Mouse (Mus musculus): Measurements from ENCODE around the gene Triobp. TPM values are rescaled to one million over a fixed set of nuclear protein-coding genes. Genes with fewer than 3 reads are reported as not detected.
A peak's percentile ranks its signal among the peaks of the same experiment; 100 is the strongest.

Gene Triobp
- polyA plus RNA-seq, 1 experiment = 57.0 TPM

DNA sequence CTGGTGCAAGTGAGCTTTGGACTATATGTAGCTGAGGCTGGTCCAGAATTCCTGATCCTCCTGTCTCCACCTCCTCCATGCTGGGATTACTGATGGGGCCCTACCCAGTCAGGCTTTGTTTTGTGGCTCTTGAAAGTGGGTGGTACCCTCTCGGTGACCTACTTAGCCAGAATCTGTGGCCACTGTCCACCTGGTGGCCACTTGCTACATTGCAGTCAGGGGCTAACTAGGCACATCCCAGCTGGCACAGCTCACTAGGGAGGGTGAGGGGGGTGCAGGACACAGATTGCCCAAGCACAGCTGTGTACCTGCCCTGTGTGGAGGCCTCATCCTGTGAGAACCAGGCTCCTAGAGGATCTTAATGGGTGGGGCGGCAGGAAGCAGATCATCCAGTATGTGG lies 15.4 kb downstream of the Triobp start:
- no peak for DNase-seq (ENCODE audit: low read depth)

DNA sequence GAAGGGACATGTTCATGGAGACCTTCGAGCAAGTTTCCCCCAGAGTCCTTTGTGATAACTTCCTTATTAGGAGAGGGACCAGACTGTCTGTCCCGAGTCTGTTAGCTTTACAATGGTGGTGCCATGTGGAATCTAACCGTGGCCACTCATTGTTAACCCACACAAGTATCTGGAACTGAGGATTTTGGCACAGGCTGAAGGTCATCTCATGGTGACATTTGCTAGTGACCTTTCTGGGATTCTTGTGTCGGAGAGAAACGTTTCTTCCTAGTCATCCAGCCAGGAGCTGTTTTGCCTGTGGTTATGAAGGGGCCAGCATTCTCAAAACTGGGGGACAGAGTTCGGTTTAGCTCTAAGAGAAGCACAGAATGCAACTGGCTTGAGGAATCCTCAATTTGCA lies 24.1 kb downstream of the Triobp start:
- DNase-seq (ENCODE audit: low read depth) = no peak

DNA sequence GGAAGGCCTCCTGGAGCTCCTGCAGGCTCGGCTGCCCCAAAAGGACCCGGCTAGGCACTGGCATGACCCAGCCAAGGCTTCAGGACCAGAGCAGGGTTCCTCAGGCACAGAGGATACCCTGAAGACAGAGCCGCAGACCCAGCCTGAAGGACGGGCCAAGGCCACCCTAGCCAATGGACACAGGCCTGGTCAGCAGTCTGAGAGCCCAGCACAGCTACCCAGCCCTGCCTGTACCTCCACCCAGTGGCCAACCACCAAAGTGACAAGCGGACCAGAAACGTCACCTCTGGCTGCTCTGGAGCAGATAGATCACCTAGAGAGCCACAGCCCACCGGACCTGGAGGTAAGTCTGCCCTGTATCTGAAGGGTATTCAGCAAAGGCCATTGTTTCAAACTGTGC lies 26.4 kb downstream of the Triobp start:
- no peak for DNase-seq (ENCODE audit: low read depth)

DNA sequence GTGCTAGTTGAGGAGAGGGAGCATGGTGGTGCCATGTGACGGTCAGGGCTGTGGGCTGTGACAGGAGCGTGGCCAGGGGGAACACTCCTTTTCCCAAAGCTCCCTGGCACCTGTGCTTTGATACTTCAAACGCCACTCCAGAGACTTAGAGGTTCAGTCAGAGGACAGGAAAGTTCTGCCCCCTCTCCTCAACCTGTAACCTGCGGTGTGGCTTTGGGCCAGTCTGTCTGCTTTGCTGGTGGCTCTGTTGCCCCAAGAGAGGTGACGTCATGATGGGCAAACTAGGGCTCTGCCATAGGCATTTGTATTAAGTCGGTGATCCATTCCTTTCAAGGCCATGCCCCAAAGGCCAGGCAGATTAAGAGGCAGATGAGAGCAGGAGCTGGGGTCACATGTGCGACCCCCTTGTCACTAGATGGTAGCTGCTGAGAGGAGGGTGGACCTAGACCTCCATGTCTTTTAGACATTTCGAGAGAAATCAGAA lies 30.2 kb downstream of the Triobp start:
- DNase-seq (ENCODE audit: low read depth) = no peak

DNA sequence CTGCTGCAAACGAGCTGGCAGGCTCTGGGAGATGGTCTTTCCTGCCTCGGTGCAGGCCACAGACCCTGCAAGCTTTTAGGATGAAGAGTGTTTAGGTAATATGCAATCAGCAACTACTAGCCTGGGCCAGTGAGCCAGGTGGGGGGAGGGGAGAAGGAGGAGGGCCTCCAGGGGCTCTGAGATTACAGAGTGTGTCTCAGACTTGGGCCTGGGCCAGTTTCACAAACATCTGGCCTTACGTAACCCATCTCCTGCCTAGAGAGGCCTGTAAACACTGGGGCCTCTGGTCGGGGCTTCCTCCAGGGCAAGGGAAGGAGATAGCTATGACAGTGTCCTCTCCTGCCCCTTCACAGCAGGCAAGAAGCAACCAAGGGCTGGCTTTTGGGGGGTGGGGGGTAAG lies 31.4 kb downstream of the Triobp start:
- no peak for DNase-seq (ENCODE audit: low read depth)

DNA sequence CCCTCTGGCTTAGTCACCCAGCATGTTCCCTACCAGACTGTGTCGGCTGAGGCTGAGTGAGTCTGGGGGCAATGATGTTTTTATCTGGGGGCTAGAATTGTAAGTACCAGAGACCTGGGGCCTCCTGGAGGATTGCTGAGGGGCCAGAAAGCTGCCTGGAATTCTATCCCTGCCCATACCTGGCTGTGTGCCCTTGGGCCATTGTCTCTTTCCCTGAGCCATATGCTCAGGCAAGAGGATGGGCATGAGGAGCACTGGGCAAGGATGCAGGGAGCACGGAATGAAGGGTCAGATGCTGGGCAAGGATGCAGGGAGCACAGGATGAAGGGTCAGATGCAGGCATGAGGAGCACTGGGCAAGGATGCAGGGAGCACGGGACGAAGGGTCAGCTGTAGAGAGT lies 32.6 kb downstream of the Triobp start:
- no peak for DNase-seq (ENCODE audit: low read depth)

DNA sequence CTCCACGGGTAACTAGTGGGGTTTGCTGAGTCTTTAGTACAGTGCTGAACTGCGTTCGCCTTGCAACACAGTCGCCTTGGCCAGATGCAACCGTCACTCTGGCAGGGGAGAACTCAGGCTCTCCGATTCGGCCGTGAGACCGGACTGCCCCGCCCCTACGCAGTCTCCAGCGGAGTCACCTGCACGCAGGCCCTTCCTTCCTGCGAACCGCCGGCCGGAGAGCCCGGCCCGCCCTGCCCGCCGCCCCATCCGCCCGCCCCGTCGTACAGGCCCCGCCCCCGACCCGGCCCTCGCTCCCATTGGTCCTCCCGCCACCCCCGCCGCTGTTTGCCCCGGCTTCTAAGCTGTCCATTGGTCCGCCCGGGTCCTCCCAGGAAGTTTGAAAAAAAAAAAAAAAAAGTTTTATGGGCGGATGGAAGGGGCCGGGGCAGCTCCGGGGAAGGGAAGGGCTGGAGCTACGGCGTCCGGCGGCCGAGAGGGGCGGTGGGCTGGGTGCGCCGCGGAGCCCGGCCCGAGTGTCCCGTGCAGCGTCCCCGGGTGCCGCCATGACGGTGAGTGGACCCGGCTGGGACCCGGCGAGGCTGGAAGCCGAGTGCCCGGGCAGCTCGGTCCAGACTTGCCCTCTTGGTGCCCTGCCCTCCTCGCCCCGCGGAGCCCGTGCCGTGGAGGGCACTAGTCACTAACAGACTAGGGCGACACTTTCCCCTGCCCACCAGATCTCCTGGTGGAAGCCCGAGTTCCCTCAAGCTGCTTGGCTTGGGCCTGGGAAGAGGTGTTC lies 35.3 kb downstream of the Triobp start:
- DNase-seq (ENCODE audit: low read depth) = peak; percentile 44

DNA sequence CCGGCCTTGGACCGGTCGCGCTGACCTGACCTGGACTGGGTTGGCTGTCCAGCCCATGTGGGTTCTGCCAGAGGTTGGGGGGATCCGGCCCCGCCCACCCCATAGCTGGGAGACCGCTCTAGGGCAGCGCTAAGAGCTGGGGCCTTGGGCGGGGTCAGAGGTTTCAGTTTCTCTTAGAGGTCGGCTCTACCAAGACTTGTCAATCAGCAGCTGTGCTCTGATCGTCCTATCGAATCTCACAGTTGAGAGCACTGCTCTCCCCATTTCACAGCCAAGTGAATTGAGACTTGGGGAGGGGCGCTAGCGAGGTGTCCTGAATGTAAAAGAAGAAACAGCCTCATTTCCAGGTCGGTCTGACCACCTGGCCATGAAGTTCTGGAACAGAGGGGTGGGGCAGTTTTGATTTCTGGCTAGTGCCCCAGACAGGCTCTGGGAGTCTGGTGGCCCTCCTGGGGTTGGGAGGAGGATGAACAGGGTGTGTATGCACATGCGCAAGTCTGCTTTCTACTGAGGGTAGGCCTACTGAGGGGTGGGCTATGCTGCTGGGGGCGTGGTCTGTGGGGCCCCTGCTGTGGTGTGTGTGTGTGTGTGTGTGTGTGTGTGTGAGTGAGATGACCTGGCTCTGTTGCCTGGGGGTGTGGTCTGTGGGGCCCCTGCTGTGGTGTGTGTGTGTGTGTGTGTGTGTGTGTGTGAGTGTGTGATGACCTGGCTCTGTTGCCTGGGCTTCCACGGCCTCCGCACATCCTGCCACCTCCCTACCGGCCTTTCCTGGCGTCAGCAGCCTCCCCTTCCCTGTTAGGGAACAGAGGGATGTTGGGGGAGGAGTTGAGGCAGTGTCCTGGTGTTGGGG lies 36.1 kb downstream of the Triobp start:
- DNase-seq (ENCODE audit: low read depth) = no peak

DNA sequence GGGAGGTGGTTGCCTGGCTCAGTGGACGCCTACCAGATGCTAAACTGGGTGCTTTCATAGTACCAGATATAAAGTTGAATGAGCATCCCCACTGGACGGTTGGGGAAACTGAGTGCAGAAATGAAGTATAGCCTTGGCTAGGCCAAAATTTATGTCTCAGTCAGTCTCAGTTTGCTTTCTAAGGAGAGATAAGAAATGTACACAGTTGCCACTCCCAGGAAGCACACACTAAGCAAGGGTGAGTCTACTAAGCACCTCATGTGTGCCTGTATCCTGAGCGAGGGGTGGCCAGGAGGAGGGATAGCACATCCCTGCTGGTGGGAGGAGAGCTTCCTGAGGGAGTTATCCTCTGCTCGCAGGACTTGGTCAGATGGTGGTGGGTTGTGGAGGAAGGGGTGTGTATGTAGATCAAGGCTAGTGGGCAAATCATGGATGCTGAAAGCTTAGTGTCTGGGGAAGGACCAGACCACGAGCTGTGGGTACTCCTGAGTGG lies 36.8 kb downstream of the Triobp start:
- no peak for DNase-seq (ENCODE audit: low read depth)

DNA sequence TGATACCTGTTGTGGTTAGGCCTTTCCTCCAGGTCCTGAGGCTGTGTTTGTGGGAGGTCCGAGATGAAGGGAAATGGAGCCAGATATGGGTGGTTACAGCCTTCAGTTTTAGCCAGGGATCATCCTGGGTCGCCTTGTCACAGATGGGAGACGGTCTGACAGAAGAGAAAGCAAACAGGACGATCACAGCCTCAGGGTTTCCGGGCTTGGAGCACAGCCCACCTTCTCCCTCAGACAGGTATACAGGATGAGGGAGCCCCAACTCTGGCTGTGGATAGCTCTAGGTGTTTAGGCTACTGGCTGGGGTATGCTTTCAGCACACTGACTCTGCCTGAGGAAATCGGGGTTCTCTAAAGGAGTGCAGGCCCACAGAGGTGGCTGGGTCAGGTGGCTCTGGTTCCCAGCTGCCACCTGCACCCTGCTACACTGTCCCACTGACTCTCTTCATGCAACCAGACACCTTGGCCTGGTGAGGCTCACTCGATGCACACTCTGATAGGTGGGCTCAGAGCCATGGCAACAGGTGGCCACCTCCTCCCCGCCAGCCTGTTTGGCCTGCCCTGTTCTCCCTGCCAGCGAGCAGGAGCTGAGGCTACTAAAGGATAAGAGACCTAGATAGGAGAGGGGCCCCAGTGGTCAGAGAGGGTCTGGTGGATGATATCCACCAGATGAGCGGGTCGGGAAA lies 39.2 kb downstream of the Triobp start:
- no peak for DNase-seq (ENCODE audit: low read depth)

DNA sequence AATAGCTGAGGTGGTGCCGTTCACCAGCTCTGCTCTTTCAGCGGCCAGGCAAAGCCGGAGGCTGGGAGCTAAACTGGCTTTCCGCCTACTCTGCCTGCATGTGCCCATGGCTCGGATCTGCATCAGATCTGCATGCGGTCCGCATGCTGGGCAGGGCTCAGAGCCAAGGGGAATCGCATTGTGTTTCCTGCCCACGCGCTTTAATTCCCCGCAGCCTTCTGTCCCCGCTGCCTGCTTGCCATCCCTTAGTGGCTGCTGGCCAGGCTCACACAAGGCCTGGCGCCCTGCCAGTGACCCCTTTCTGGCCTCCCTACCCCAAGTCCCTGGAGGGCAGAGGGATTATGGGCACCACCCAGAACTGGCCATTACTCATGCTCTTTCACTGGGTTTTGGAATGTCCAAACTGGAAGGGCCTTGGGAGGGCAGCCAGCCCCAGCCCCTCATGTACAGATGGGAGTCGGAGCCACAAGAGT lies 41.0 kb downstream of the Triobp start:
- no peak for DNase-seq (ENCODE audit: low read depth)

DNA sequence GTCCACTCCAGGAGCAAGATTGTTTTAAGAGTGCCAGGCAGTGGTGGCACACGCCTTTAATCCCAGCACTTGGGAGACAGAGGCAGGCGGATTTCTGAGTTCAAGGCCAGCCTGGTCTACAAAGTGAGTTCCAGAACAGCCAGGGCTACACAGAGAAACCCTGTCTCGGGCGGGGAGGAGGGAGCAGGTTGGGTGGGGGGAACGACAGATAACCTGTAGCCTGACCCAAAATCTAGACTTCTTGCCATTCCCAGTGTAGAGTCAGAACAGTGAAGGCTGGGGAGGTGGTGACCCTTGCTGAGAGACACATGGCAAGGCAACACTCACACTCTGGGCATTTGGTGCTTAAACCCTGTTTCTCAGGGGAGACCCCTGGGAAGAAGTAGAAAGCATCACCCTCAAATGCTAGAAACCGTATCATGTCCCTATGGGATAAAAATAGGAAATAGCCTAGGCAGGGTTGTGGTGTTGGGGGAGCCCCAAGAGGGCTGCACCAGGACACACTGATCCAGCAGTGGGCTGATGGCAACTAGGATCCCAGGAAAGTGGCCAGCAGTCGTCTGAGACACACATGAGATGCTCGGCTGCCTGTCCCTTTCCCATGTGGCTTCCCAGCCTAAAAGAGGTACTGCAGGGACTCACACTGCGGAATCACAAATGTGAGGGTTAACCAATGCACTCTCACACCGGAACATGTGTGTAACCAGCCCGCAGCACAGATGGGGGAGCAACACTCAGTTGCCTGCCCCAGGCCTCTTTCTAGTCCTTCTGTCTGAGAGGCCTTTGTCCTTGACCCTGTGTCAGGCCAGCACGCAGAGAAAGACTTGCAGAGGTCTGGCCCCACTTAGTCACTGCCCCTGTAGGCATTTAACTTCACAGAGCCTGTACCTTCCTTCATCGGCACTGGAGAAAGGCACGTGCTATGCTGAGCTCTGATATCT lies 41.9 kb downstream of the Triobp start:
- DNase-seq (ENCODE audit: low read depth) = no peak

DNA sequence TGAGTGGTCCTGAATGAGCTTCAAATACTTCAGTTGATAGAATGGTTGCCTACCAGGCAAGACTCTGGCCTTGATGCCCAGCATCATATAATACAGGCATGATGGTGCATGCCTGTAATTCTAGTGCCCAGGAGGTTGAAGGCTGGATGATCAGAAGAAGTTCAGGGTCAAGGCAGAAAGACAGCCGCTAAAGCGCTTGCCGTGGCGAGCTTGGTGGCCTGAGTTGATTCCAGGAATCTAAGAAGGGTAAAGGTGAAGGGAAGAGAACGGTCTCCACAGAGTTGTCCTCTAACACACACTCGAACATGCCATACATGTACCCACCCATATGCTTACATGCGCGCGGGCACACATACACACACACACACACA lies 42.6 kb downstream of the Triobp start:
- no peak for DNase-seq (ENCODE audit: low read depth)

DNA sequence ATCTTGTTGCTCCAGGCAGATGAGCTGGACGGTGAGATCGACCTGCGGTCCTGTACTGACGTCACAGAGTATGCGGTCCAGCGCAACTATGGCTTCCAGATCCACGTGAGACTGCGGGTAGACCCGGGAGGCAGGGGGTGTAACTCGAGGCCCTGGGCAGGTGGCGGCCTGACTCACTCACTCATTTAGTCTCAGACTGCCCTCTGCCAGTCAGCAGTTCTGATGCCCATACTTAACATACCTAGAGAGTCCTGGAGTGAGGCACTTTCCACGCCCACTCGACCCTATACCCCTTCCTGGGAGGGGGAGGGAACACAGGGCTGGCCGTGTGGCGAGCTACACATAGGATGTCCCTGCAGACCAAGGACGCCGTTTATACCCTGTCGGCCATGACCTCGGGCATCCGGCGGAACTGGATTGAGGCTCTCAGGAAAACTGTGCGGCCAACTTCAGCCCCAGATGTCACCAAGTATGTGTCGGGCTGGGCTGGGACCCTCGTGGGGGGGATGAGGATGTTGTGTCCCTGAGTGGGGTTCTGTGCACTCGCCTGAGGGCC lies 43.5 kb downstream of the Triobp start:
- DNase-seq (ENCODE audit: low read depth) = no peak

DNA sequence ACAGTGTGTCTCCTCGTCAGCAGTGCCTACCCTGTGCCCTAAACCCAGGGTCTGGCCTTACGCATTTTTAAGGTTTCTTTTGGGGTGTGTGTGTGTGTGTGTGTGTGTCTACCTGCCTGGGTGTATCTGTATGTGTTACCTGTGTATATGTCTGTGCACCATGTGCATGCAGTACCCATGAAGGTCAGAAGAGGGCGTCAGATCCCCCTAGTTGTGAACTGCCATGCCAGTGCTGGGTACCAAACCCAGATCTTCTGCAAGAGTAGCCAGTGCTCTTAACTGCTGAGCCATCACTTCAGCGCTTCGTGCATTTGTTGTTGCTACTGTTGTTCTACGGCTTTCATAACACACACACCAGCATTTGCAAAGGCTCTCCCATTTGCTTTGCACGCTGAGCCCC lies 44.7 kb downstream of the Triobp start:
- DNase-seq (ENCODE audit: low read depth) = no peak

DNA sequence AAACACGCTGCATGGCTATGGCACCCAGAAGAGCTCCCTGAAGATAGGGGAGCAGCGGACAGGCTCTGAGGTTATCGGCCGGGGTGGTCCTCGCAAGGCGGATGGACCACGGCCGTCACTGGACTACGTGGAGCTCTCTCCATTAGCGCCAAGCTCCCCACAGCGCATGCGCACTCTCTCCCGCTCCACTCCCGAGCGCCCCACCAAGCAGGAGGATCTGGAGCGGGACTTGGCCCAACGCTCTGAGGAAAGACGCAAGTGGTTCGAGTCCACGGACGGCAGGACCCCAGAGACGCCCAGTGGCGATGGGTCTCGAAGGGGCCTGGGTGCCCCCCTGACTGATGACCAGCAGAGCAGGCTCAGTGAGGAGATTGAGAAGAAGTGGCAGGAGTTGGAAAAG lies 45.4 kb downstream of the Triobp start:
- DNase-seq (ENCODE audit: low read depth) = no peak

DNA sequence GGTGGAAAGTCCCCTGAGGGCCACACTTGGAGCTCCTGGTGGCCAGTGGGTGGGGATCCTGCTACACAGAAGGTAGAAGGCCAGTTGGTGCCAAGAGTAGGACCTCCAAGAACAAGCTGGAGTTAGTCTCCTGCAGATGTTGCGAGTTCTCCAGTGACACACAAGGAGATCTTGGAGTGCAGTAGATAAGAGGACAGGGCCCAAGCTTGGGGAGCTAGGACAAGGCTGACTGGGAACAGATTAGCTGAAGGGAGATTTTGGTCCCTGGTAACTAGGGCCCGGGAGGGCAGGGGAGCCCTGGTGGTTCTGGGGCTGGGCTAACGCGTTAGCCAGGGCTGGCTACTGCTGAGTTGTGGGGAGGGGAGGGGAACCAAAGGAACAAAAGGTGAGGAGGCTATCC lies 48.4 kb downstream of the Triobp start:
- DNase-seq (ENCODE audit: low read depth) = no peak

DNA sequence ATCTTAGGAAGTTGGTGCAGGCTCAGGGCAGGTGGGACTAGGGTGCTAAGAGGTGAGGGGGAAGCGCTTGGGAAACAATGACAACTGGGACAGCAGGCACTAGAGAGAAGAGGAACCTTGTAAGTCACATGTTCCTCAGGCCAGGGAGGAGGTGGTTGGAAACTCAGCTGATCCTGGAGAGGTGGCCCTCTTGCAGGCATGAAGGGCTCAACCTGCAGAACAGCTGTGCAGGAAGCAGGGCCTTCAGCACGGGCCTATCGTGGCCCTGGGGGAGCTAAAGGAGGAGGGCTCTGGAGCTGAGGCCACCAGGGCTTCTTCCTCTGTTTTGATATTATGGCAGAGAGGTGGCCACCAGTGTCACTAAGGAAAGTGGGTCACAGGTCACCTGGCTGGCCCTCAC lies 49.1 kb downstream of the Triobp start:
- no peak for DNase-seq (ENCODE audit: low read depth)

DNA sequence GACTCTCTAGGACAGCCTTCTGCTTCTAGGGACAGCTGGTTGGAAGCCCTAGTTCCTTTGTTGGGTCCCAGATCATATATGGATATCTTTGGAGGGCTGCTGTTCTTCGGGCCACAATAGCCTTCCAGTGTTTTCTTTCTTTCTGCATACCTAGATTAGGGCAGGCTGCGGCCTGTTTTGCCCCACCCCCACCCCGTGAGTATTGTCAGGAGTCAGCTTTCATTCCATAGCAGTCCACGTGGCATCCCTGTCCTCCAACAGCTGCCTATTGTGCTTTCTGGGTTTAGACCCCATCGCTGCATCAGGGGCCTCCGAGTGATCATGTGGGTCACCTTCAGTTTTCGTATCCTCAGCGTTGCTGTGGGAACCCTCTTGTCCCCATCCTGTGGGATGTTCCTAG lies 50.8 kb downstream of the Triobp start:
- DNase-seq (ENCODE audit: low read depth) = no peak

DNA sequence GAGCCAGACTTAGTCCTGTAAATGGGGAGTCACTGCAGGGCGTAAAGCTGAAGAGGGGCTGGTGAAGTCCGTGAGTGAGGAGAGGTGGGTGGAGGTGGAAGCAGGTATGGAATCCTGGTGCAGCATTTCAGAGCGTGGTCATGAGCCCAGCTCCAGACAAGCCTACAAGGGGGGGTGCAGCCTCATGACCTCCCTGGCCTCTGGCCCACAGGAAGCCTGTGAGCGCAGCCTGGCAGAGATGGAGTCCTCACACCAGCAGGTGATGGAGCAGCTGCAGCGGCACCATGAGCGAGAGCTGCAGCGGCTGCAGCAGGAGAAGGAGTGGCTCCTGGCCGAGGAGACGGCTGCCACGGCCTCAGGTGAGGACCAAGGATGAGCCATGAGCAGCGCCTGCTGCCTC lies 52.1 kb downstream of the Triobp start:
- no peak for DNase-seq (ENCODE audit: low read depth)

DNA sequence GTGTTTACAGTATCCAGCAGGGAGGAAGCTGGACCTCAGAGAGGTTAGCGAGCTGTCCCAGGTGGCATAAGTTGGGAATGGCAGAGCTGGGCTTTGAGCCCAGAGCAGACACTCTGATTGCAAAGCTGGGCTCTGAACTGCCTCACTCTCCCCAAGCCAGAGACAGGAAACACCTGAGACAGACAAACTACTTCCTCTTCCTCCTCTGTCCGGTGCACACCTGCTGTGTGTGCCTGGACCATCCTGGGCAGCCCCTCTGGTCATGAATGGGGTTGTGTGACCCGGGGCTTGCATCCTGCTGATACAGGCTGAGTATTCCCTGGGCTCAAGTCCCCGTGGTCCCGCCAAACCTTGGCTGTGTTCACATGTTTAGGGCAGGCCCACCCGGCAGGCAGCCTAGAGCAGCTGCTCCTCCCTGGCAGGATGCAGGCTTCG lies 52.9 kb downstream of the Triobp start:
- no peak for DNase-seq (ENCODE audit: low read depth)

Measured in gonadal fat pad, adult 2 months (tissue).